Mouse (Mus musculus) gonadal fat pad, adult 2 months (tissue): ENCODE results near the gene Abca3. TPM values are rescaled to one million over a fixed set of nuclear protein-coding genes. Genes with fewer than 3 reads are reported as not detected.

Source experiments
- DNase-seq: peaks from one replicate; pipeline ENCODE4 v3.0.0-alpha.2; 2012; ENCODE audit warnings: low read depth
- polyA plus RNA-seq: library from polyadenylated mRNA; depleted of rRNA; stranded (reverse); fragments of >200 nt; gene quantifications from 2 replicates; pipeline ENCODE4 v1.2.3, GENCODE M21; 2012; rRNA removed

Abca3 gene
- polyA plus RNA-seq: 78.6 and 87.5 TPM in 2 replicates

DNA sequence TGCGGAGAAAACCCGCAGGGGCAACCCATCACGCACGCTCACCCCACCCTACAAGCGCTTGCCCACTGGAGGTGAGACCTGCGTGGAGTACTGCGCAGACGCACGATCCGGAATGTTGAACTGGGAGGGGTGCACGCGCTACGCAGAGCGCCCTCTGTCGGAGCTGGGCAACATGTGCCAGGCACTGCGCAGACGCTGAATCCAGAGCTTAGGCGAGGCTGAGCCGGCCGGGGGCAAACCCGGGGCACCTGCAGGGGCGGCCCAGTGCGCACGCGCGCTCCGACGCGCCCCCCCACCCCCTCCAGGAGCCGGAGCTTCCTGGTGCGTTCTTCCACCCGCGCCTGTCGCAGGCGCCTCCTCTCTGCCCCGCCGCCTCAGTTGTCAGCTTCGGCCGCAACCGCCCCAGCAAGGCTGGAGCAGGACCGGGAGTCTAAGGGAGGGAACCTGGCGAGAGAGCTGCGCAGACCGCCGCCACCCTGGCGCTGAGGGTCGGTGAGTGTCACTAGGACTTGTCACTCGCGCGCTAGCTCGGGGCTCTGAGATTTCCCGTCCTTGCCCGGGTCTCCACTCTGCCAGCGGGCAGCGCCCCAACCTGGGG lies at the start of gene Abca3:
Gene Abca3, plus strand, starts transcription at position 191 of the 598 bp plus-strand sequence.
- peak; percentile 42 for DNase-seq

DNA sequence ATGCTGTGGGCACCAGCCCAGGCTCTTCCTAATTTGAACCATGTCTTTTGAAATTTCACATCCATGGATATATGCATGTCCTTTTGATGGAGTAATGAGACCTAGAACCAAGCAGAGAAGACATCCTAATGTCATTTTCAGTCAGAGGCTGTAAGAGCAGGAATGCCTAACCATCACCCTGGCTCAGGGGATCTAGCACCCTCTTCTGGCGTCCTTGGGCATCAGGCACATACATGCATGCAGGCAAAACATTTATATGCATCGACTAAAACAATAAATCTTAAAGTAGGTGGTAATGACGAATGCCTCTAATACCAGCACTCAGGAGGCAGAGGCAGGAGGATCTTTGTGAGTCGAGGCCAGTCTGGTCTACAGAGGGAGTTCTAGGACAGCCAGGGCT lies 44.2 kb upstream of the Abca3 start:
- DNase-seq: no peak

DNA sequence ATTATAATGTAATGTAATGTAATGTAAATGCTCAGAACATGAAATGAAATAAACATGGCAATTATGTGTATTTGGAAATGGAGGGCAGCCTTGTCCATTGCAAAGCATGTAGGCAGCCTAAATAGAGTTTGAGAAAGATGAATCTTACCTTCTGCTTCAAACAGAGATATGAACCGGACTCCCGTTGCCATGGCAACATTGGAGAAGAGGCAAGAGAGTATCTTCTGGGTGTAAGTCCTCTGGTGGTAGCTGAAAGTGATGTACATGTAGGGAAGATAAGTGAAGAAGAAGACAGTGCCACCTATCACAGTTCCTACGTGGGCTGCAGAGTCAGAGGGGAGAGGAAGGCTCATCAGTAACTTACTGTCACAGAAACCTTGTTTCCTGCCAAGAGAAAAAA lies 30.9 kb upstream of the Abca3 start:
- DNase-seq: no peak

DNA sequence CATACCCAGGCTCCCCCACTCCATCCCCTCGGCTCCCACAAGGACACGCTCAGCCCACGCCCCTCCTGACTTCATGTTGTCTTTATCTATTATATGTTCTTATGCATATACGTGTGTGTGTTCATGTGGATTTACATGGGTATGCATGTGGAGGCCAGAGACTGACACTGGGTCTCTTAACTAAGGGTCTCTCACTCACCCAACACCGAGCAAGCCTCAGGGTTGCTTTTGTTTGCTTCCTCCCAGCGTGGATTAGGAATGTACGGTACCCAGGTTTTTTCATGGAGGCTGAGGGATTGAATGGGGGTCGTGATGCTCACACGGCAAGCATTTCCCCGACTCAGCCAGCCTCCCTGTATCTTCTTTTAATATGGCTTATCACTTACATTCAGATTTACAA lies 26.7 kb upstream of the Abca3 start:
- no peak for DNase-seq

DNA sequence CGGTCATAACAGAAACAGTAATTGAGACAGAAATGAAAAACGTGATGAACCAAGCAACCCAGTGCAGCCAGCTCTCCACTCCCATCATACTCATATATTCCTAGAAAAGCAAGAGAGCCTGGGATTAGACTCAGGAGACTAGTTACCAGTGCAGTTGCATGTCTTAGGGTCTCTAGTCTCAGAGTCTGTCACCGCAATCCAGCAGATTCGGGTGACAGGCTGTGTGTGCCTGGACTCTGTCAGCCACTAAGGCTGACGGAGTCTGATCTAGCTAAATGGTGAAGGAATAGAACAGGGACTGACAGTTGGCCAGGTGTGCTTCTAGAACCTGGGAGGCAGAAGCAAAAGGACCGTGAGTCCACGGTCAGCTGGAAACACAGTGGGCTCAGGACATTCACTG lies 24.1 kb upstream of the Abca3 start:
- DNase-seq: no peak

DNA sequence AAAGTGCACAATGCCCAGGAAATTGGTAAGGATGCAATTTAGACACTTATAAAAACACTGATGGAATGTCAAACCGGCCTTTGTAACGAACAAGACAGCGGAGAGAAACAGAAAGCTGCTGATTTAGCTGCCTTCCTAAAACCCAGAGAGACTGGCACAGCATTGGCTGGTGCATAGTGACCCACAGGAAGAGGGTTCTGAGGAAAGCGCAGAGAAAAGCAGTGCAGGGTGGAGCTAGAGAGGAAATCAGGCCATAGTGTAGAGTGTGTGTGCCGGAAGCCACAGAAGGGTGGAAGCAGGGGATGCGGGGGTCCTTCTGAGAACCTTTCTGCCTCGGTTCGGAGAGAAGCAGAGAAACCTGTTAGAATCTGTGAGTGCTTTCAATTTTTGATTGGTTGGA lies 7.1 kb upstream of the Abca3 start:
- no peak for DNase-seq

DNA sequence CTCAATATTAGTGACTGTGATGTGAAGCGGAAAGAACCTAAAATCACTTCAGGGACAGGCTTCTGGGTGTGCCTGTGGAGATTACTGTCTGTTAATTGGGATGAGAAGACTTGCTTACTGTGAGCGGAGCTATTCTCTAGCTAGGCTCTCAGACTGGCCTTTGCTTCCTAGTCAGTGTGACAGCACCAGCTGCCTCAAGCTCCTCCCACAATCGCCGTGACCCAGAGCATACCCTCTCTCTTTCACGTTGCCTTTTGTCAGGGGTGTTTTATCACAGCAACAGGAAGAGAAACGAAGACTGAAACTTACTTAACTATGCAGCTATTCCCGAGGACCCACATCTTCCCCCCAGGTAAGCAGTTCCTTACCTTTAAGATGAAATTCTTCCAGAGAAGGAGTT lies 4.9 kb upstream of the Abca3 start:
- DNase-seq: no peak

DNA sequence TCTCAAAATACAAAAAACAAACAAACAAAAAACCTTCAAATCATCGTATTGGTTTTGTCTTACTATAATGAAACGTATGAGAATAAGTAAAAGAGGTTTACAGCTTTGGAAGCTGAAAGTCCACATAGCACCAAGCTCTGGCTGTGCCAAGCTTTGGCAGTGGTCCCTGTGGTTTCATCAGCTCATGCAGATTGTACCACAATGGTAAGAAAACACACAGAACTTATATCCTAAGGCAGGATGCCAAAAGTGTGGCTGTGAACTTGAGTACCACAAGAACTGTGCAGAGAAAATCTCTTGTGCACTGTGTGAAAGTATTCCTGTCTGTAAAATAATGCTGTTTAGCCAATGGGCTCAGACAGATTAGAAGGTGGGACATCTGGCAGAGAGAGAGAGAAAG lies 2.6 kb upstream of the Abca3 start:
- DNase-seq: no peak

DNA sequence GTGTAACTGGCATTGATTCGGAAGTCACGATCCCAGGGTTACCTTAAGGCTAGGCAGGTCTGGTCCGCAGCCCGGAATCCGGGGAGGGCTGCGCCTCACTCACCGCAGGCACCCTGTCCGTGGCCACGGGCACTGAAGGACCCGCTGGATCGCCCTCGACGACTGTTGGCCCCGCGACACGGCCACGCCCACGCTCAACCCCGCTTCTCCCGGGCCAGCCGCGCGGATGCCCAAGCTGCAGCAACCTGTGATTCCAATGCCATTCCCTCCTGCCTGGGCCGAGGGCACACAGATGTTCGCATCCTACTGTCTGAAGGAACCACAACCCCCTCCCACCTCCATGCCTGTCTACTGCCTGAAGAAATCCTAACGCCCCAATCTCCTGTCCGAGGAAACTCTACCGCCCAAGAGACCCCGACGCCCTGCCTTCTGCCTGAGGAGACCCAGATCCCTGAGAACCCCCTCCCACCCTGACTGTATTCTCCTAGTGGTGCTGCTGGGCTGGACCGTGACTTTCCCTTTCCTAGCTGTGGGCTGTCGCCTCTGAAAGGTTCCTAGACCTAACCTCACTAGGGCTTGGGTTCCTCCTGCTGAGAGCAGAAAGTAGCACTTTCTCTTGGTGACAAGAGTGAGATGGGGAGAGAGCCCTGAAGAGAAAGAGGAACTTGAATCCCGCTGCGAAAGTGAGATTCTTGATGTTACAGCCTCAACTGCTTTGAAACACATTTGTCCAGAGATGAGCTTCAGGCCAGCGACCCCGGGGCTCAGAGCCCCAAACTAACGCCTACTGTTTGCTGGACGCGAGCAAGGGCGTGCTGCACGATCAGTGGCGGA lies 607 bp upstream of the Abca3 start, which contains the start of gene Abca17:
Gene Abca17, minus strand, starts transcription at position 143 of the 834 bp plus-strand sequence.
- DNase-seq: no peak

DNA sequence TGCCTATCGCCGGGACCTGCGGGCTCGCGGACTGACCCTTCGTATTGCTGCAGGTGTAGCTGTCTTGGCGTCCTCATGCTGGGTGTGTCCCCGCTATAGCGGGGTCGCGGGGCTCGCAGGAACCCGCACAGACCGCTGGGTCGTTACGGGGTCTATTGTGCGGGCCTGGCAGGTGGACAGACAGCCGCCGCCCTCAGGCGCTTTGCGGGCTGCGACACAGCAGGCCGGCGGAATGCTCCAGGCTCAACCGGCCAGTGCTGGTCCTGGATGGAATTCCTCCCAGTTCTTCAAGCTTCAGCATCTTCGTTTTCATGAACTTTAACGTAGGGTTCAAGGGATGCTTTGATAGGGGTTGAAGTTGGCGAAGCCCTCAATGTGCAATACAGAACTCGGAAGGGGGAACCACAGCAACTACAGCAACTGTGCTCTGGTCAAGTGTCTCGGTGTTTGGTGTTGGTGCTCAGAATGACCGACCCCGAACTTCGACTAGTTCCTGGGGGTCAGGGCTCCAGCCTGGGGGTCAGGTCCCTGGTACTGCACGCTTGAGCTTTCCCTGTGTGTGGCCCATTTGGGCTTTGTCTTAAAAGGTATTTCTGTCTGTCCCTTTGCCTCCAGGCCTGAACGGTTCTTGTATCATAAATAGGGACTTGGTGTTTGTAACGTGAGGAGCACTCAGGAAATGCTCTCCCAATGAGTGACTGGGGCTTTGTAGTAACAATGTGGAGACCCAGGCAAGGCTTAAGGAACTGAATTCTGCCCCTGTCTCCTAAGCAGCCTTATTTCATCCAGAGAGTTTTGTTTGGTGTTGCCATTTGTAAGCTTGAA lies 832 bp downstream of the Abca3 start:
- no peak for DNase-seq

DNA sequence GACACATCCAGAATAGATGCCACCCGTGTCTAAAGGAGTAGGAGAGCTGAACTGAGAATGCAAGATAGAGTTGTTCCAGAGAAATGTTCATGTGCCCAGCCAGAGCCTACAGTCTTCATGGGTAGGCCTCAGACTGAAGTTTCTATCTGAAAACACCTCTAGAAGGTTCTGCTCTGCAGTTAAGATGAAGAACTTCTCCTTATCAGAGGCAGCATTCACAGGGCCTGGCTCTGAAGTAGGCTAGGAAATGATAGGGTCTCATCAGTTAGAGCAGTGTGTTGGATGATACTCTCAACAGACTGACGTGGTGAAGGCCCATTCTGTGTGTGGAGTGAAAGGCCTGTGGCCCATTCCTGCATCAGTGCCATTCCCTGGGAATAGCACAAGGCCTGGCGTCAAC lies 2.2 kb downstream of the Abca3 start:
- no peak for DNase-seq

DNA sequence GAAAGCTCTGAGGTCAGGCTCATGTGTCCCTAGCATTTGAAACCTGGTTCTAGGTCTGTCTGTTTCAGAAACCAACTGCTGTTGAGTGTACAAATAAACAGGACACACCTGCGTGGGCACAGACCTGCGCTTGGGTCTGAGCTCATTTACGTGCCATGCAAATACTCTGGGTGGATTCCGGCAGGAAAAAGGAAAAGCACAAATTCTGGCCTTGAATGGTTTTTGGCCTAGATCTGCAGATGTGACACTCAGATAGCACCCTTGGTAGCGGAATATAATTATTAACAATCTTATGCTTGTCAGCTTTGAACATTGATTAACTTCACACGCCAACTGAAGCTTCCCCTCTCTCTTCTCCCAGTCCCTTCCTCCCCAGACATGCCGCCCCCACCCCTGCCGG lies 3.5 kb downstream of the Abca3 start:
- no peak for DNase-seq

DNA sequence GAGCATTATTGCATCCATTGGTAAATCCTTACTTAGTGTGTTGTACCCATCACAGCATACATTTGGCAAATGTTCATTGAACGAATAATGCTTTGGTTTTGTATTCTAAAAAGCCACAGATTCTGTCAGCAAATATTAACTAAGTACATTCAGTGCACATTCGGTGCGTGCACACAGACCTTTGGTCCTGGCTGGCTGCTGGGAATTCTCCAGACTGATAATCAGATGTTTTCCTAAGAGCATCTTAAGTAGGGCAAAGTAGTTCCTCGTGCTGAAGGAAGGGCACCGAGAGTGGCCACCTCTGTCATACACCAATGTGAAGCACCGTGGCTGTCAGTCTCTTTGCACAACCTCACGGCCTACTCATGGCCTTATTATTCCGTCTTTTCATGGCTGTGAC lies 7.3 kb downstream of the Abca3 start:
- DNase-seq: no peak

DNA sequence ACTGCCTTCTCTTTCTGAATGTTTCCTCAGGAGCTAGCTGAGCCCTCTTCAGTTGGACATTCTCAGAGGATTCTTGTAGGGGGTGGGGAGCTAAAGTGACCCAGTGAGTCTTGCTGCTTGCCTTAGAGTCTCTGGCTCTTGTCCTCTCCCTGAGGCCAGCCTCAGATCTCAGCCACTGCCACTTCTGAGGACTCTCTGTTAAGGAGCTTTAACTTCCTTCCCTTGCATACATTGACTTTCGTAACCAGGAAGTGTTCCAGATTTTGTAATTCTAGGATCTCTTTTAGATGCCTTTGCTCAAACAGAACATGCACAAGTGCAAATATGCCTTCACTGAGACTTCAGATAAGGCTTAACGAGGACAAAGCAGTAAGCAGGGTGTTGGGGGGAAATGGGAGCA lies 8.2 kb downstream of the Abca3 start:
- peak; percentile 61 for DNase-seq

DNA sequence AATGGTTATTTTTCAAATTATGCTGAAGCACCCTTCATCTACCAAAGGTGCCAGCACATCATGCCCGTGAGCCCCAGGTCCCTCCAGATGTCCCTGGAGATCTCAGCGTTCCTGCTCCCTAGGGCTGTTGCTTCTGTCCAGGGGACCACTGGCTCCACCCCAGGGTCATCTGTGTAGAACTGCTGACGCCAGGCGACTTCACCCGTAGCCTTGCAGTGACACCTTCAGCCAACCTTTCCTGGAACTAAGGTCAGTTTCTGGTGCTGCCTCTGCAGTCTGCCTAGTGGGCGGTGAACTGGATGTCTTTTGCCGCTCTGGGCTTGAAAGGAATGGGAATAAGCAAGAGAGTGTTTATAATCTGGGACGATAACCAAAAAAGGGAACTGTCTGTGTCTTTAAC lies 9.1 kb downstream of the Abca3 start:
- no peak for DNase-seq

DNA sequence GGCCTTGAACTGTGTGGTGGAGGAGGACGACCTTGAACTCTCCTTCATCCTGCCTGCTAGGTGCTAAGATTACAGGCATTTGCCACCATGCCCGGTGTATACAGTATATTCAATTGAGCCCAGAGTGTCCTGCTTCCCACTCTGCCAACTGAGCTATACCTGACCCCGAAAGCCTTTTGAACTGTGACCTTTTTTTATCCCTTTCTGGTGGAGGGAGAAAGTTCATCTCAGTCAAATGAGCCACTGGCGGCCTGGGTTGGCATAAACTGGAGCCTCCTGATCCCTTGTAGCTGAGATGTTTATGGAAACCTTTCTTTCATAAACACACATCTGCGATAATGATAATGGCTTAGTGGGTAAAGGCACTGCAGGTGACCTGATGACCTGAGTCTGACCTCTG lies 9.5 kb downstream of the Abca3 start:
- DNase-seq: no peak

DNA sequence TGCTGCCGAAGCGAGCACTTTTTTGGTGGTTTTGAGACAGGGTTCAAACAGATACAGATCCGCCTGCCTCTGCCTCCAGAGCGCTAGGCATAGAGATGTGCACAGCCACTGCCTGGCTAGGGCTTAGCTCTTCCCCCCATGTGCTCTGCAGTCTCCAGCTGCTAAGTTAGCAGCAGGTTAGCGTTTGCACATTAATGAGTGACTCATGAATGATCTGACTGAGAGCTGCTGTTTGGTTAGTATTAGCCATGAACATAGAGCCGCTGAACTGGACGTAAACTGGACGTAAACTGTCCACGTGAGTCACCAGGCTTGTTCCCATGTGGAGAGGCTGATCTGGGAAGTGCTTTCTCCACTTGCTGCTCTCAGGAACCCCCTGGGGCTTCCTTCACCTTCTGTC lies 10.8 kb downstream of the Abca3 start:
- no peak for DNase-seq

DNA sequence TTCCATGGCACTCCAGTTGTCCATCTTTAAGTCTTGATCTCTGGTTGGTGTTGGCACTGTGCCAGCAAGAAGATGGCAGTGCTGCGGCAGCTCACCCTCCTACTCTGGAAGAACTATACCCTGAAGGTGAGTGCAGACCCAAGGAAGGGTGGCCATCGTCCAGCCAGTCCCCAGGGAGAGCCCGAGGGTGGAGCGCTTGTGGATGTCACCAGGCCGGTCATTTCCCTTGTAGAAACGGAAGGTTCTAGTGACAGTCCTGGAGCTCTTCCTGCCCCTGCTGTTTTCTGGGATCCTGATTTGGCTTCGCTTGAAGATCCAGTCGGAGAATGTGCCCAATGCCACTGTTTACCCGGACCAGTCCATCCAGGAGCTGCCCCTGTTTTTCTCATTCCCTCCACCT lies 12.7 kb downstream of the Abca3 start:
- no peak for DNase-seq

DNA sequence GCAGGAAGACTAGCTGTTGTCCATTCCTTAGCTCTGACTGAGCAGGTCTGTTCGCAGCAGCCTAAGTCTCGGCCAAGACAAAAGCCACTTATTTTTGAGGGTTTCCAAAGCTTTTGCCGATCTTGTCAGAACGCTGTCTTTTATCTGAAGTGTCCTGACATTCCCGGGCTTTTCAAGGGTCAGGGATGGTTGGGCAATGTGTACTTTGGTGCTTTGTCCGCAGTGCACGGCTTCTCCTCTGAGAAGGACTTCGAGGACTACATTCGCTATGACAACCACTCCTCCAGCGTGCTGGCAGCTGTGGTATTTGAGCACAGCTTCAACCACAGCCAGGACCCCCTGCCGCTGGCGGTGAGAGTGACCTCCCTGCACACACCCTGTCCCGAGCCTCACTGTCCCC lies 14.1 kb downstream of the Abca3 start:
- DNase-seq: no peak

DNA sequence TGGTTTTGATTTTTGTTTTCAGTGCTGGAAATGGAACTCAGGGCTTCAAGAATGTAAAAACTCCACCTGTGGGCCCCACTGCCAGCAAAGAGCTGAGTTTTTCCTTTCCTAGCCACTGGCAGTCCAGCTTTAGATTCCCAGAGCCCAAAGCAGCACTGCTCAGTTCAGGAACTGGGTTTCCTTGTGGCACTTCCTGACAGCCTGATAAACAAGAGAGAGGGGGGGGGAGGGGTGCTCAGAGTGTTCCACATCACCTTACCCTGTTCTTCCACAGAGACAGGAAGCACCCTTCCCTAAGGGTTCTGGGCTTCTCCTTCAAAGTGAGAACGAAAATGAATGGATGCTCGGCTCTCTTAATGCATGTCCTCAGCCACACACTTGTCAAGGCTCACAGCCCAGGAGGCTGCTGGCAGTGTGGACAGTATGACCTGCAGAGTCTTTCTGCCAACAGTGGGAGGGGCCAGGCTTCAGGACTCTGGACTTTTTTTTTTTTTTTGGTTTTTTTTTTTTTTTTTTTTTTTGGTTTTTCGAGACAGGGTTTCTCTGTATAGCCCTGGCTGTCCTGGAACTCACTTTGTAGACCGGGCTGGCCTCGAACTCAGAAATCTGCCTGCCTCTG lies 23.5 kb downstream of the Abca3 start:
- no peak for DNase-seq

DNA sequence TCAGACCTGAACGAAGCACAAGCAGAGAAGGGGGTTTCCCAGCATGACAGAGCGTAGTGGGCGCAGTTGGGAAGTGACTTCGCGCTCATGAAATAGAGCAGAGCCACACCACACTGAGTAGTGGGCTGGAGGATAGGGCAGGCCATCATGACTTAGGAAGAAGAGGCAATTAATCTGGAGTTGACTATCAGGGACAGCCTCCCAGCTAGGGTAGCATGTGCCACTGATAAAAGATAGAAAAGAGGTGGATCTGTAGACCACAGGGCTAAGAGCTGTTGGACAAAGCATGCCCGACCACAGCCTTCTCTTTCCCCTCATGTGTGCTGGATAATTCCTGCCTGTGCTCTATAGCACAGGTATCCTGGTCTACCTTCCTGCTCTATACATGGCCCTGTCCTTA lies 24.1 kb downstream of the Abca3 start:
- DNase-seq: no peak

DNA sequence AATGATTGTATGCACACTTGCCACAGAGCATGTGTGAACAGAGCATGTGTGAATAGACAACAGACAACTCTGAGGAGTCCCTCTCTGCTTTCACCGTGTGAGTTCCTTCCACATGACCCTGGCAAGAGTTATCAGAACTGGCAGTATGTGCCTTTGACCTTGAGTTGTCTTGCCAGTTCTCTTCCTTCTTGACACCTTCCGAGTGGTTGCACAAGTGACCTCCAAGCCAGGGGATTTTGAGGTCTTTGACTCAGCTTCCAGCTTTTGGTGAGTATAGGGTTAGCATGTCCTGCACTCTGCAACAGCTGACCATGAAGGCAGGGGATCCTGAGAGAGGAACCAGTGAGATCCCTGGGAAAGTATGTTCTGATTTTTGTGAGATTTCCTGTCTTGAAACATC lies 26.7 kb downstream of the Abca3 start:
- no peak for DNase-seq
